In the genomic region with DNA sequence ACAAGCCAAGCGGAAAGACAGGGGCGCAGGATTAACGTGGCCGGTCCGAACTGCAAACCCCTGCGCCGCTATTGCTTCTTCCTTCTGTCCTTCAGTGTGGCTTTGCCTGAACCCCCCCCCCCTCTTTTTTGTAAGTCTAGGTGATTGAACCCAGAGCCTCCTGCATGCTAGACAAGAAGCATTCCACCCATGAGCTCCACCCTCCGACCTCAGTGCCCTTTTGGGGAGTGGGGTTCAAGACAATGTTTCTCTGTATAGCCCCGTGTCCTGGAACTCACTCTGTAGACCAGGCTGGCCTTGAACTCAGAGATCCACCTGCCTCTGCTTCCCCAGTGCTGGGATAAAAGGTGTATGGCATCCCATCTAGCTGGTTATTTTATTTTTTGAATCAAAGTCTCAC, we compare ENCODE assay signal across 22 mouse cellular contexts. TPM values are rescaled to one million over a fixed set of nuclear protein-coding genes. Genes with fewer than 3 reads are reported as not detected.
A peak's percentile ranks its signal among the peaks of the same experiment; 100 is the strongest.
DNase-seq lines count a peak whose midpoint lies in the region; ATAC-seq and TF ChIP-seq lines count a peak whose summit lies in the region.
"Had no signal": no experiment of that assay in that cellular context is flagged by ENCODE, and none has a peak within 500 bp of the region (broad histone marks: within the 10 kb centered on the region; RNA-seq: fewer than 3 reads in every experiment).

No protein-coding gene starts in this region.

- no peaks in the 10 kb centered on the region for H3K4me1 ChIP-seq in kidney, postnatal 0 days (replicated peaks; ENCODE audit: insufficient read depth, low read length)
- no peaks in the 10 kb centered on the region for H3K4me1 ChIP-seq in intestine, embryonic 15.5 days (replicated peaks)
- H3K4me1 ChIP-seq in heart, embryonic 11.5 days (ENCODE audit: control insufficient read depth, insufficient read depth, low read length) = peaks cover 4% of the 10 kb centered on the region; the same call in 1 of the 2 replicates
- H3K4me1 ChIP-seq: embryonic facial prominence, embryonic 15.5 days had no signal

- no peak for TF ChIP-seq CTCF in kidney, postnatal 0 days (IDR thresholded peaks at IDR 0.05; ENCODE audit: low read depth)

- no peak overlapping the region for H3K4me3 ChIP-seq in kidney, postnatal 0 days (replicated peaks; ENCODE audit: low read depth, low read length)
- no peak overlapping the region for H3K4me3 ChIP-seq in intestine, embryonic 15.5 days (replicated peaks)
- H3K4me3 ChIP-seq in heart, embryonic 11.5 days (ENCODE audit: low read depth, low read length) = no peak overlapping the region
- H3K4me3 ChIP-seq: embryonic facial prominence, embryonic 15.5 days; heart, adult 2 months; midbrain, embryonic 12.5 days had no signal

- H3K36me3 ChIP-seq in kidney, postnatal 0 days (ENCODE audit: insufficient read depth, low read length) = no peaks in the 10 kb centered on the region
- H3K36me3 ChIP-seq in intestine, embryonic 15.5 days = no peaks in the 10 kb centered on the region
- H3K36me3 ChIP-seq in heart, embryonic 11.5 days (ENCODE audit: control insufficient read depth, insufficient read depth, low read length) = no peaks in the 10 kb centered on the region
- H3K36me3 ChIP-seq: embryonic facial prominence, embryonic 15.5 days; hindbrain, embryonic 10.5 days; midbrain, embryonic 12.5 days had no signal

- DNase-seq in kidney, postnatal 0 days (ENCODE audit: low spot score) = no peak
- DNase-seq in kidney, adult 9 months = no peak
- peak; percentile 56 for DNase-seq in ES-CJ7 (ENCODE audit: low read depth, low spot score)
- DNase-seq in R1 (ENCODE audit: low read depth, low spot score) = peak; percentile 58
- no peak for DNase-seq in cerebellum, adult 8-10 months
- no peak for DNase-seq in retina, embryonic 14.5 days (ENCODE audit: low spot score)
- DNase-seq: cerebellum, adult 11 months; cerebellum, postnatal 14 days; gastrocnemius, postnatal 36 days; heart, adult 2 months; heart, postnatal 10 days; left cerebral cortex, postnatal 4 days; right cerebral cortex, postnatal 25 days; spleen, adult 18-20 months; thymus, postnatal 25 days had no signal

- H3K9me3 ChIP-seq in kidney, postnatal 0 days (replicated peaks; ENCODE audit: low read length) = no peaks in the 10 kb centered on the region
- H3K9me3 ChIP-seq in intestine, embryonic 15.5 days = no peaks in the 10 kb centered on the region
- no peaks in the 10 kb centered on the region for H3K9me3 ChIP-seq in heart, embryonic 11.5 days (replicated peaks; ENCODE audit: control insufficient read depth, low read length)
- H3K9me3 ChIP-seq: embryonic facial prominence, embryonic 15.5 days; hindbrain, embryonic 10.5 days; midbrain, embryonic 12.5 days had no signal

- 55% methylated on average over 9 of the region's 9 CpGs for WGBS in kidney, postnatal 0 days
- 39% methylated on average over 9 of the region's 9 CpGs for WGBS in intestine, embryonic 15.5 days
- 47% methylated on average over 9 of the region's 9 CpGs for whole genome bisulfite sequencing in heart, embryonic 11.5 days (ENCODE audit: insufficient replicate concordance)

- H3K27ac ChIP-seq in kidney, postnatal 0 days = peak overlapping the region; percentile 64
- H3K27ac ChIP-seq in intestine, embryonic 15.5 days = peak overlapping the region; percentile 68
- no peak overlapping the region for H3K27ac ChIP-seq in heart, embryonic 11.5 days (ENCODE audit: low read depth, low read length)
- H3K27ac ChIP-seq: embryonic facial prominence, embryonic 15.5 days; heart, adult 2 months; hindbrain, embryonic 10.5 days; midbrain, embryonic 12.5 days had no signal

- ATAC-seq in kidney, postnatal 0 days (replicated peaks; ENCODE audit: low FRiP score, low read depth) = 0 out of 2 replicates have a peak, but pooled peaks have one; percentile 16
- ATAC-seq in intestine, embryonic 15.5 days = peak; percentile 47
- ATAC-seq in heart, embryonic 11.5 days (replicated peaks; ENCODE audit: insufficient number of reproducible peaks, low FRiP score, low TSS enrichment) = no peak
- ATAC-seq: forebrain, embryonic 16.5 days; hindbrain, embryonic 16.5 days had no signal

- no peak overlapping the region for H3K4me2 ChIP-seq in kidney, postnatal 0 days (ENCODE audit: low read length)
- no peak overlapping the region; the same call in 1 of the 2 replicates for H3K4me2 ChIP-seq in intestine, embryonic 15.5 days (replicated peaks)
- no peak overlapping the region for H3K4me2 ChIP-seq in heart, embryonic 11.5 days
- H3K4me2 ChIP-seq: embryonic facial prominence, embryonic 15.5 days had no signal

- no peaks in the 10 kb centered on the region for H3K27me3 ChIP-seq in kidney, postnatal 0 days (ENCODE audit: insufficient read depth, low read length)
- no peaks in the 10 kb centered on the region for H3K27me3 ChIP-seq in intestine, embryonic 15.5 days (replicated peaks)
- H3K27me3 ChIP-seq in heart, embryonic 11.5 days (ENCODE audit: control insufficient read depth, insufficient read depth, low read length) = no peaks in the 10 kb centered on the region
- H3K27me3 ChIP-seq: embryonic facial prominence, embryonic 15.5 days had no signal

- no peak overlapping the region for H3K9ac ChIP-seq in kidney, postnatal 0 days (ENCODE audit: low read depth, low read length)
- H3K9ac ChIP-seq in intestine, embryonic 15.5 days = no peak overlapping the region
- no peak overlapping the region for H3K9ac ChIP-seq in heart, embryonic 11.5 days (ENCODE audit: low read depth, low read length)
- H3K9ac ChIP-seq: embryonic facial prominence, embryonic 15.5 days; midbrain, embryonic 12.5 days had no signal

RNA-seq across cellular contexts. Expression of a gene that starts 26.9 kb away (rescaled TPM):
- polyA plus RNA-seq in kidney, postnatal 0 days (2015; fragmentation: Nextera tagmentation; extraction: Ambion mirVana) = 37.5 TPM in 2 replicates
- polyA plus RNA-seq in intestine, embryonic 15.5 days (2015; fragmentation: Nextera tagmentation; extraction: Ambion mirVana) = 2.1 and 2.3 TPM in 2 replicates
- polyA plus RNA-seq in heart, embryonic 11.5 days (2014; fragmentation: Nextera tagmentation; extraction: Ambion mirVana) = 0.65 and 1.0 TPM in 2 replicates

RNA-seq across cellular contexts. Expression of a gene that starts 34.3 kb away (rescaled TPM):
- 18.2 and 20.4 TPM in 2 replicates for polyA plus RNA-seq in kidney, postnatal 0 days (2015; fragmentation: Nextera tagmentation; extraction: Ambion mirVana)
- 10.4 and 15.8 TPM in 2 replicates for polyA plus RNA-seq in intestine, embryonic 15.5 days (2015; fragmentation: Nextera tagmentation; extraction: Ambion mirVana)
- polyA plus RNA-seq in heart, embryonic 11.5 days (2014; fragmentation: Nextera tagmentation; extraction: Ambion mirVana) = 11.1 and 12.4 TPM in 2 replicates

RNA-seq across cellular contexts. Expression of a gene that starts 57.2 kb away (rescaled TPM):
- polyA plus RNA-seq in kidney, postnatal 0 days (2015; fragmentation: Nextera tagmentation; extraction: Ambion mirVana) = 0.14 and 0.20 TPM in 2 replicates
- polyA plus RNA-seq in intestine, embryonic 15.5 days (2015; fragmentation: Nextera tagmentation; extraction: Ambion mirVana) = 0.09 and 0.34 TPM in 2 replicates
- 14.6 and 16.4 TPM in 2 replicates for polyA plus RNA-seq in heart, embryonic 11.5 days (2014; fragmentation: Nextera tagmentation; extraction: Ambion mirVana)
- polyA plus RNA-seq: forebrain, embryonic 16.5 days had no signal

Comparison
In these comparisons a context has a peak if more than half of its experiments do, and no peak if none do; other contexts are left out.
1. DNase-seq: peak in ES-CJ7 (single experiment) and R1 (single experiment); none in kidney, postnatal 0 days (single experiment), kidney, adult 9 months (single experiment), cerebellum, adult 8-10 months (single experiment) and retina, embryonic 14.5 days (single experiment).
2. RNA of a gene that starts 26.9 kb away (polyA plus RNA-seq): 37.5 TPM in kidney, postnatal 0 days; 2.1 to 2.3 TPM in intestine, embryonic 15.5 days and 0.65 to 1.0 TPM in heart, embryonic 11.5 days; every median in the first group is over 10 times any median in the second.
3. RNA of a gene that starts 57.2 kb away (polyA plus RNA-seq): 14.6 to 16.4 TPM in heart, embryonic 11.5 days; 0.09 to 0.34 TPM in intestine, embryonic 15.5 days and 0.14 to 0.20 TPM in kidney, postnatal 0 days; every median in the first group is over 10 times any median in the second.